Mouse (Mus musculus) heart, postnatal 10 days (tissue): ENCODE measurements around the gene Tmub2. TPM values are rescaled to one million over a fixed set of nuclear protein-coding genes. Genes with fewer than 3 reads are reported as not detected.

Experiments
- DNase-seq, 2 experiments: peaks; one replicate each; pipeline ENCODE4 v3.0.0; 2021
- intact Hi-C: fragments of 180-260 bp; cut with DNase I; formaldehyde crosslinking; loops from one replicate; pipeline ENCODE4 v1.15.1; 2025
- total RNA-seq, 2 experiments: library from RNA; stranded (reverse); gene quantifications; 2 replicates each; pipeline ENCODE4 v1.2.3; 2021

The Tmub2 gene
- total RNA-seq, 2 experiments from 2014 or later: 29.0 to 31.1 TPM

DNA sequence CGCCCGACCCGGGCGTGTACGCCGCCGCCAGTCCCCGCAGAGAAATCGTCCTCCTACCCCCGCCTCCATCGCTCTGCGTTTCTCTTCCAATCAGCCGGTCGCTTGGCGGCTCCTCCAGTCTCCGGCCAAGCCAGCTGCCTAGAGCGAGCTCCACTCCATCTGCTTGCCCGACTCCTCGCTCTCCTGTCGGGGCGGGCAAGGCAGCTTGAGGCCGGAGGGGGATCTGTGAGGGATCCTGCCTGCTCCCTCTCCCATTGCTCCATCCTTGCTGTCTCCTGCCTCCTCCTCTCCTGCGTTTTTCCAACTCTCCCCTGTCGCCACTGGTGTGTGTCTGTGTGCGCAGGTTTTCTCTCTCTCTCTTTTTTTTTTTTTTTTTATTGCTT, 34.7 kb downstream of the Tmub2 start, which contains the start of gene Ubtf:
Gene Ubtf (minus strand): TSS at position 333 of the 383 bp plus-strand sequence.
- intact Hi-C loops: loop anchor here (10.0 kb wide), 1 partner anchor 235 kb away; the partner anchor contains the start of gene Gpatch8
- peak; percentile 89 to 90 for DNase-seq

DNA sequence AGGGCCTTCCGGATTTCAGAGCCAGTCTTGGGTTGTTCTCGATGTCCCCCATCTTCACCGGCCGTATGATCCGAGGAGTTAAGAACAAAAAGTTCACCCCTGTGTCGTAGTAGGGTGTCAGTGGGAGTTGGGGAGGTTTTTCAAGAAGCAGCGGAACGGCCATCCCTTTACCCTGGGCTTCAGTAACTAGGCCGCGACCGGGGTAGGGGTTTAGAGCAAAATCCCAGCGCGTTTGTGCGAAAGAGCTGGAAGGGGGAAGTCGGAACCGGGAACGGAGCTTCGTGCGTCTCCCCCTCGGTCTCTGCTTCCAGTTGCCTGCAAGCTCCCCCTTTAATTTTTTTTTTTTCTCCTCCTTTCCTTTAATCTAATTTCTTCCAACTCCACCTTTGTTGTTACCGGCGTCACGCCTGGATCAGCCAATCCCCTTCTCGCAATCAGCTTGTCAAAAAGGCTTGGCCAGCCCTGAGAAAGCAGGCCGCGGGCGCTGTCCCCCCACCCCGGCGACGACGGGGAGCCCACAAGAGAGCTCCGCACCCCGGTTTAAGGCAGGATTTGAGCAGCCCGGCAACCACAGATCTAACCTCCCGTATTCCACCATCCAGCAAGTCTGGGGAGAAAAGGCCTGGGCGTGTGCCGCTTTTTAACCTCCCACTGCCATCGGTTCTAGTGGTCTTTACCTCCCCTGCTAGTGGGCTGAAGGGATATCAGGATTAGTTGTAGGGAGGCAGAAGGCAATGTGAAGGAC, 35.4 kb downstream of the Tmub2 start:
- peak; percentile 89 to 92 for DNase-seq
- intact Hi-C loops: loop anchor here (10.0 kb wide), 1 partner anchor 235 kb away; the partner anchor contains the start of gene Gpatch8

- DNase-seq: peak; percentile 88 to 92
- intact Hi-C loops: no loop called here
Measured at GRCm38 (mm10) chr11:102320686-102321005, 35.9 kb downstream of the Tmub2 start.

- no peak for DNase-seq
- intact Hi-C loops: no loop called here
Measured at GRCm38 (mm10) chr11:102321931-102322330, 37.2 kb downstream of the Tmub2 start.

DNA sequence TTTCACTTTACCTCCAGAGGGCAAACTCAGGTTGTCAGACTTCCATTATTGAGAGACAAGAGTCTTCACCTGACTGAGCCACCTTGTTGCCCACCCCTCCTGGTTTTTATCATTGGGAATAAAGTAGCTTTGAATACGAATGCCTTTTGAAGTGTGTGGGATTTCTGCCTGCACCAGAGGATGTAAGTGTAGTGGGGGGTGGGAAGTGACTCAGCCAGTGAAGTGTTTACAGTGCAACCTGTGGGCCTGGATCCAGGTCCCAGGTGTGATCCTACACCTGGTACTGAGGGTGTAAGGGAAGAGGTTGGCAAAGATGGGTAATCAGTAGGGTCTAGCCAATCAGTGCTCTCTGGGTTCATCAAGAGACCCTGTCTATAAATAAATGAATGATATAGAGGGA, 38.8 kb downstream of the Tmub2 start:
- intact Hi-C loops: no loop called here
- no peak for DNase-seq

GRCm38 (mm10) chr11:102327250-102327649, 42.5 kb downstream of the Tmub2 start:
- intact Hi-C loops: no loop called here
- DNase-seq: no peak

- intact Hi-C loops: no loop called here
- no peak for DNase-seq
Measured at GRCm38 (mm10) chr11:102327839-102328238, 43.1 kb downstream of the Tmub2 start.

DNA sequence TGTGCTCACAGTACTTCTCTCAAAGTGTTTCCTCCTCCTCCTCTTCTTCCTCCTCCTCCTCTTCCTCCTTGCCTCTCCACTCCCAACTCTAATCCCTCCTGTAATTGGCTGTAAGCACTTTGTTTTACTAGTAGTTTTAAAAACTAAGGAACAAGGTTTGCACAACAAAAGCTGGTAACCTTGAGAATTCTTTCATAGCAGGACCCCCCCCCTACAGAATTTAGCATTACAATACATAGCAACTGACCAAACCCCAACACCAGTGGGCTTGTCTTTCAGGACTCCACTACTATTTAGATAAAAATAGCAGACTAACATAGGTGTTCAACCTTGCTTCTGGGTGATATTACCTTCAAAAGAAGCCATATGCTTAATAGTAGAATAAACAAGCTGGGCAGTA, 44.8 kb downstream of the Tmub2 start:
- intact Hi-C loops: no loop called here
- no peak for DNase-seq

DNA sequence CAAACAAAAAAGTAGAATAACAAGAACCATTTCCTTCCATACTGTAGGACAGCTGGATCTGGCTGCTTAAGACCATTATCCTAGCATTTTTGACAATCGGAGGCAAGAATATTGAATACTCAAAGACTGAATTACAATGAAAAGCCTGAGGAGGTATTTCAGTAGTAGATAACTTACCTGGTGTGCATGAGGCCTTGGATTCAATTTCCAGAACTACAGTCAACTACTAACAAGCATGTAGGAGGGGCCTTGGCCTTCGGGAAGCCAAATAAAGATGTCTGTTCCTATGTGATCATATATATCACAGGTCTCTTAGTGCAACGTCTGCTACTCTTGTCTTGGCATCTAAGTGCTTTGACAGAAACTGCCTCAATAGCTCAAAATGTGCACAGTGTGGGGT, 45.3 kb downstream of the Tmub2 start:
- DNase-seq: no peak
- intact Hi-C loops: loop anchor here (5.0 kb wide), 1 partner anchor 47 kb away; no protein-coding TSS in a partner anchor

DNA sequence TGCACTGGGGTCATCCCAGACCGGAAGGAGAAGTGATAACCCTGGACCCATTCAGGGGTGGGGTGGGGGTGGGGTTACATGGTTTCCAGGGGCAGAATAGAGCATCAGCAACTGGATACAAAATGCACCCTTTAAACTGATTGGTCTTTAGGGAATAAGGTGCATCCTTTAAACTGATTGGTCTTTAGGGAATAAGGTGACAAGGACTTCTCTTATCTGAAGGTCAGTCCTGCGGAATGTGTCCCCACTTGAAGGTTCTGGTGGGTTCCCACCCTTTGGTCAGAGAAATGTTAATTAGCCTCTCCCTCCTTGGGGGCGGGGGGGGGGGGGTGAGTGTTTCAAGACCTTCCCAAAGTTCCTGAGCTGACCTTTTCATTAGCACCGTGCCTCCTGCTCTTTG, 47.1 kb downstream of the Tmub2 start:
- DNase-seq: no peak
- intact Hi-C loops: loop anchor here (5.0 kb wide), 1 partner anchor 45 kb away; no protein-coding TSS in a partner anchor

GRCm38 (mm10) chr11:102333061-102333460, 48.3 kb downstream of the Tmub2 start:
- intact Hi-C loops: loop anchor here (5.0 kb wide), 1 partner anchor 44 kb away; no protein-coding TSS in a partner anchor
- DNase-seq: no peak

DNA sequence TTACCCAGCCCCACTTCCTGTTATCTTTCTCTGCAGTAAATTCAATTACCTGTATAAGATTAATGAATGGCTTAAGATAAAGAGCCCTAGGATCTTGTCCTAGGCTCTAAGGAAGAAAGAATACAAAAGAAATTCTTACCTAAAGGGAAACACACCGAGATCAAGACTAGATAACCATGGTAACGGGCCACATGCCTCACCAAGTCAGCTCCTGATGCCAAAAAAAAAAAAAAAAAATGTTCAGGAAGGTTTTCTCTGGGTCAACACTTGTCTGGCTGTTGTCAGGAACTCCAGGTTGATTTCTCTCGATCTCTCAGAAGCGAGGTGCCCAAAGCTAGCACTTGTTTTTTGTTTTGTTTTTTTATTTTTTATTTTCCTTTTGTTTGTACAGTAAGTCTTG, 49.3 kb downstream of the Tmub2 start:
- intact Hi-C loops: loop anchor here (5.0 kb wide), 1 partner anchor 43 kb away; no protein-coding TSS in a partner anchor
- no peak for DNase-seq

- intact Hi-C loops: loop anchor here (5.0 kb wide), 1 partner anchor 42 kb away; no protein-coding TSS in a partner anchor
- DNase-seq: peak; percentile 50 to 72
Measured at GRCm38 (mm10) chr11:102334973-102335700, 50.4 kb downstream of the Tmub2 start.

DNA sequence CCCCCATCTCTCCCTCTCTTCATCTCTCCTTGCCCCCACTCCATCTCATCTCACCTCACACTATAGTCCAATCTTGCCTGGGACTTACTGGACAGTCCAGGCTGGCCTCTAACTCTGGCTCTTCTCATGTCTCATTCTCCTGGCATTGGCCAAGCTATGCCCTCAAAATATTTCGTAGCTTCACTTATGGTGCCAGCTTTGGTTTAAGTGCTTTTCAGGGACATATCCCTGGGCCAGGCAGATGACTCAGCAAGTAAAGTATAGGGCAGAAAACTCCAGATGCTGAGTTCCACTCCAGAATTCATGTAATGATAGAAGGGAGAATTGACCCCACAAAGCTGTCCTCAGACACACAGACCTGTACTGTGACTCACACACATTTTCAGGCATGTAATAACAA, 51.5 kb downstream of the Tmub2 start:
- intact Hi-C loops: no loop called here
- DNase-seq: no peak

GRCm38 (mm10) chr11:102337921-102338320, 53.2 kb downstream of the Tmub2 start:
- intact Hi-C loops: no loop called here
- no peak for DNase-seq

DNA sequence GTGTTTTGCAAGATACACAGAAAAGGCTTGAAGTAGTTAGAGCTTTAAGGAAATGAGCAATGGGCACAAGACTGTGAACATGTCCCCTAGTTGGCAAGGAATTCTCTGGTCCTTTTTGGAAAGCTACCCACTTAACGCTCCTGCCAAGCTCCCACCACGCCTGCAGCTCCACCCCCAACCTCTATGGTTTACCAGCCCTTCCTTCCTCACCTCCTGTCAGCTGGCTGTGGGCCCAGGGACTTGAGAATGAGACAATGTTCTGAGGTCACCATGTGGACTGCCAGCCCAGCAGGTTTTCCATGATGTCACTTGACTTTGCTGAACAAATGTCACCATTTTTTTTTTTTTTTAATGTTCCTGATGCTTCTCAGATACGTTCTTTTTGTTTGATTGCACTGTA, 53.8 kb downstream of the Tmub2 start:
- DNase-seq: peak; percentile 90 to 92
- intact Hi-C loops: no loop called here

Other genes with a start within 250 kb of the Tmub2 start
- 10 to 100 TPM; 64.4 to 75.9 TPM for gene Cd300lg, start 243.4 kb upstream of the Tmub2 start, total RNA-seq
- 1 to 10 TPM; 4.0 to 4.1 TPM for gene Mpp2, start 196.4 kb upstream of the Tmub2 start, total RNA-seq
- gene Ppy, start 183.6 kb upstream of the Tmub2 start, total RNA-seq: not detected
- not detected for gene Pyy, start 177.1 kb upstream of the Tmub2 start, total RNA-seq
- under 1 TPM in 1 of 2 experiments, not detected in 1; 0.12 TPM for gene Nags, start 139.4 kb upstream of the Tmub2 start, total RNA-seq
- gene Tmem101, start 128.5 kb upstream of the Tmub2 start, total RNA-seq: 10 to 100 TPM; 13.7 to 14.7 TPM
- 10 to 100 TPM; 58.5 to 61.4 TPM for gene Lsm12, start 99.6 kb upstream of the Tmub2 start, total RNA-seq
- gene G6pc3, start 95.3 kb upstream of the Tmub2 start, total RNA-seq: 10 to 100 TPM; 37.9 to 38.1 TPM
- gene Hdac5, start 54.8 kb upstream of the Tmub2 start, total RNA-seq: 100 to 1,000 TPM; 106 to 139 TPM
- gene BC030867, start 36.0 kb upstream of the Tmub2 start, total RNA-seq: 1 to 10 TPM; 1.7 to 1.8 TPM
- gene Asb16, start 16.2 kb upstream of the Tmub2 start, total RNA-seq: under 1 TPM; 0.52 to 0.69 TPM
- gene Atxn7l3, start 11.7 kb downstream of the Tmub2 start, total RNA-seq: 10 to 100 TPM; 34.1 to 38.3 TPM
- 10 to 100 TPM; 78.3 to 80.9 TPM for gene Ubtf, start 34.8 kb downstream of the Tmub2 start, total RNA-seq
- gene Slc4a1, start 81.3 kb downstream of the Tmub2 start, total RNA-seq: 10 to 100 TPM in 1 of 2 experiments, 1 to 10 TPM in 1; 3.5 to 13.0 TPM
- under 1 TPM; 0.29 to 0.32 TPM for gene Rundc3a, start 108.5 kb downstream of the Tmub2 start, total RNA-seq
- gene Slc25a39, start 123.0 kb downstream of the Tmub2 start, total RNA-seq: 100 to 1,000 TPM; 155 to 156 TPM
- 100 to 1,000 TPM; 189 to 192 TPM for gene Grn, start 145.4 kb downstream of the Tmub2 start, total RNA-seq
- 10 to 100 TPM; 20.0 to 23.8 TPM for gene Fam171a2, start 162.8 kb downstream of the Tmub2 start, total RNA-seq
- gene Itga2b, start 185.2 kb downstream of the Tmub2 start, total RNA-seq: 1 to 10 TPM; 2.8 to 4.6 TPM